Mouse (Mus musculus) T-helper 2 cell (primary cell): ENCODE measurements at regions not wholly inside any gene's neighbourhood (a gene's known extent, or its start where the extent isn't known, plus 50 kb on each side); places are given as distances from the start of the nearest gene placed in this dataset.

Source experiments
- in situ Hi-C: fragments of 300-600 bp; cut with MboI, MseI; formaldehyde crosslinking; loops from one replicate; pipeline ENCODE4 v1.15.1; 2025; ENCODE audit warnings: high pct_unique_total_duplicates

- in situ Hi-C loops = loop anchor here (10.0 kb wide), 1 partner anchor 1650 kb away; no protein-coding TSS in a partner anchor
Observed at GRCm38 (mm10) chr10:39224449-39225094, 61.0 kb upstream of the Ccn6 start.

DNA sequence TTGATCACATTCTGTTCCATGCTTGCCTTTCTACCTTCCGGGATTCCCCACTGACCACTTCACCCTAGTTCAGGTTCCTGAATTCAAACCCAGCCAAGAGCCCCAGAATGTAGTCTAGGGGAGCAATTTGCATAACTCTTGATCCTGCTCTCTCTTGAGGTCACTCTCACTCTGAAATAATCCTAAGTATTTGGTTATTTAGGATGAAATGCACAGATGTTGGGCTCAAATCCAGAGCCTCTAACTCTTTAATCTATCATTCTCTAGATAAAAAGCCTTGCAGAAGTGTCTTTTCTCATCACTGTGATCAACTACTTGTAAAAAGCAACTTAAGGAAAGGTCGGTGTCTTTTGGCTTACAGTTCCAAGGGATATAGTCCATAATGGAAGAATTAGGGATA, 57.4 kb upstream of the Ccn6 start:
- in situ Hi-C loops = loop anchor here (10.0 kb wide), 1 partner anchor 1654 kb away; no protein-coding TSS in a partner anchor

DNA sequence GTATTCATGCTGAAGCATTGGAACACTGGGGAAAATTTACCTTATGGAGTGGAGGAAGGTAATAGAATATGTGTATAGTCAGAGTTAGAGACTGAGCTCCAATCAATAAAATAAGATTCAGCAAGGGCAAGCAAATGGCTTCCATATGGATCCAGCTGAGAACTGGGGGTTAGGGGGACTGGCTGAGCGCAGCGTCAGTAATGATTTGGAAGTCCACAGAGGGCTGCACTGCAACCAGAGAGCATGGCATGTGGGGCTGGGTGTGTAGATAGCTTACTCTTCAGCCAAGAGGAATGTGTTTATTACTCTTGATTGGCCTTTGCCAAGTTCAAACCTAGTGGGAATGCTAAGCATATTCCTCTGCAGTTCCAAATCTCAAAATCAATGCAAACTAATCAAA, 55.8 kb upstream of the Ccn6 start:
- in situ Hi-C loops = no loop called here

DNA sequence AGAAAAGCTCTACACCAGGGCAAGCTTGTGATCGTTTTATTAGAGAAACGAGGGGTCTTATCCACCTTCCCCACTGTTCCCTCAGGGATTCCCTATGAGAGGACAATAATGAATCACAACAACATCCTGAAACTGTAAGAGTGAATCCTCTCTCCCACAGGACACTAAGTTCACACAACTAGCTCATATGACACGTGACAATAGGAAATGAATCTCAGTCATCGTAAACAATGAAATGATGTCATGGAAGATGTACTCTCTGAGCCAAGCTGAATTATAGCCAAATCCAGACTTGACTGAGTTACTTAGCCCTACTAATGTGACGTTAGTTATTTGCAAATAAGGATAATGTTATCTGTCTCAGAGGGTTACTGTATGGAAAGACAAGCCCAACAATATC, 54.6 kb upstream of the Ccn6 start:
- in situ Hi-C loops = no loop called here

GRCm38 (mm10) chr10:39216142-39216904, 52.7 kb upstream of the Ccn6 start:
- in situ Hi-C loops = no loop called here

- in situ Hi-C loops = no loop called here
Observed at GRCm38 (mm10) chr10:39214563-39214962, 51.0 kb upstream of the Ccn6 start.
